Mouse (Mus musculus): ENCODE results near the gene Bcl11b.

Bcl11b gene

DNA sequence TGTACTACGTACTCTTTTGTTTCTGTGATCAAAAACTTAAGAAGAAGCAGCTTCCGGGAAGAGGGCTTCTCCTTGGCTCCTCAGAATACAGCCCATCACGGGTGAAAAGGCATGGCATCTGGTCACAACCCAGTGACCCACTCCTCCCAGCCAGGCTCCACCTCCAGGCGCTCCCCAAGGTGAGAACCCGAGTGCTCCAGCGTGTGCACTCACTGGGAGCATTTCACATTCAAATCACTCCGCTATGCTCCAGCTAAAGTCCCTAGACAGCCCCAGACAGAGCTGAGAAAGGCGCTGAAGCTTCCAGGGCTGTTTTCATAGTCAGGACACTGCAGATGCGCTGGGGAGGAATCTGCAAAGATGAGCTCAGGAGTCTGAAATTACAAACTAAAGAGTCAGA is 99.5 kb downstream of the Bcl11b start:
- peak; percentile 35 for DNase-seq (ENCODE audit: low read depth, low spot score)

DNA sequence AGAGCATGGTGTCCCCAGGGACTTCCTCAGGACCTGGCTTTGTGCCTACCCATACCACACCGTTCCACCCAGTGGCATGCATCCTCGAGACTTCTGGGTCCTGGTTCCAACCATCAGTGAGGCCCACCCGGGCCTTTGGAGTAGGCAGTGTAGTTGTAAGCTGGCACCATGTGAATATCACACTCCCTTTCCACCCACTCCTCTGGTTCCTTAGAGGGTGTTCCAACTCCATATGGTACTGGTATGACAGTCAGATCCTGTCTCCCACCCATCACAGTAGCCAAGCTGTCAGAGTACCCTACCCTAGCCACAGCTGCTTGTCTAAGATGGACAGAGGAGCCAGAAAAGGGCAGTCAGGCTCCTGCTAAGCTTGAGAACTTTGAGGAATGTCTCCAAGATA is 112.0 kb downstream of the Bcl11b start:
- no peak for DNase-seq (ENCODE audit: low read depth, low spot score)

- DNase-seq (ENCODE audit: low read depth, low spot score), result no peak
These were observed 113.1 kb downstream of the Bcl11b start for GRCm38 (mm10) chr12:107890326-107890725.

DNA sequence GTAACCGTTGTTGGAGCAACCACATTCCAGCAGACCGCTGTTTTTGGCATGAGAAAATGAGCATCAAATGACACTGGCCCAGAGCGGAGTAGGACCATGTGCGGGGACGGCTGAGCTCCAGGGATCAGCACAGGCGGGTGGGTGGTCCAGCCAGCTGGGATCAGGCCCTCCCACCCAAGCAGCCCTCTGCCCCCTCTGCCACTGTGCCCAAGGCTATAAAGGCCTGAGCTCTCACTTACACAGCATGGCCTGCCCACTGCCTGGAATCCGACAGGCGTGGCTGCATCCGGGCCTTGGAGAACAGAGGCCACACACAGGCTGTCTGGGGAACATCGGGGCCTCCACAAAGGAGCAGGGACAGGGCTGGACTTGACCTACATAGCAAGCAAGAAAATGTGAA is 113.6 kb downstream of the Bcl11b start:
- peak; percentile 6 for DNase-seq (ENCODE audit: low read depth, low spot score)

DNA sequence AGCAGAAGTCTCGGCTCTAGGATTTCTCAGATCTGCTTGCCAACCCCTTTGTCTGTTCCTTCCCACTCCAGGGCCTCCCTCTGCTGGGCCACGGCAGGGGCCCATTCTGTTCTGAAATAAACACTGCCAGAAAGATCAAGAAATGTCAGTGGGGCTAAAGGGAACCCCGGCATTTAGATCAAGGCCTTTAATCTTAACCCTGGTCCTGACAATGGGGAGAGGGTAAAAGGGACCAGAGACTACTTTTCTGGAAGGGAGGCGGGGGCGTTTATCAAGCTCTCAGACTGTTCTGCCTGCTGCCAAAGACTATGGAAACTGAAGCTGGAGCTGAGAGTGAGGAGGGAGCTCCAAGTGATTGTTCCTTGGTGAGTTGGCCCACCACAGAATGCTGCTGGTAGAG is 114.8 kb downstream of the Bcl11b start:
- no peak for DNase-seq (ENCODE audit: low read depth, low spot score)

DNA sequence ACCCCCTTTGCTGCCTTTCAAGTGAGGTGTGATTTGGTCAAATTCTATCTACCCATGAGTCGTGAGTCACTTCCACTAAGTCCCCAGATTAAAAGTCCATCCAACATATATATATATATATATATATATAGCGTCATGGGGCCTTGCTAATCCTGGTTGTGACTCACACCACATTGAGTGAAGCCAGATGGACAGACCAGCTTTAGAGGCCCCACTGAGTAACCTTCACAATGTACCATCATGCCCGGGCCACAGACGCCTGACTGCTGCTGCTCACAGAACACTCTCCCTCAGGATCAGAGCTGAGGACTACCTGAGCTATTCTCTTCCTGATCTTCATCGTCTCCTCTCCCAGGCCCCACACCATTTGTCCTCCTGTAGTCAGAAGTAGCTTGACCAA is 115.4 kb downstream of the Bcl11b start:
- no peak for DNase-seq (ENCODE audit: low read depth, low spot score)

GRCm38 (mm10) chr12:107887621-107888020 is 115.8 kb downstream of the Bcl11b start:
- no peak for DNase-seq (ENCODE audit: low read depth, low spot score)

DNA sequence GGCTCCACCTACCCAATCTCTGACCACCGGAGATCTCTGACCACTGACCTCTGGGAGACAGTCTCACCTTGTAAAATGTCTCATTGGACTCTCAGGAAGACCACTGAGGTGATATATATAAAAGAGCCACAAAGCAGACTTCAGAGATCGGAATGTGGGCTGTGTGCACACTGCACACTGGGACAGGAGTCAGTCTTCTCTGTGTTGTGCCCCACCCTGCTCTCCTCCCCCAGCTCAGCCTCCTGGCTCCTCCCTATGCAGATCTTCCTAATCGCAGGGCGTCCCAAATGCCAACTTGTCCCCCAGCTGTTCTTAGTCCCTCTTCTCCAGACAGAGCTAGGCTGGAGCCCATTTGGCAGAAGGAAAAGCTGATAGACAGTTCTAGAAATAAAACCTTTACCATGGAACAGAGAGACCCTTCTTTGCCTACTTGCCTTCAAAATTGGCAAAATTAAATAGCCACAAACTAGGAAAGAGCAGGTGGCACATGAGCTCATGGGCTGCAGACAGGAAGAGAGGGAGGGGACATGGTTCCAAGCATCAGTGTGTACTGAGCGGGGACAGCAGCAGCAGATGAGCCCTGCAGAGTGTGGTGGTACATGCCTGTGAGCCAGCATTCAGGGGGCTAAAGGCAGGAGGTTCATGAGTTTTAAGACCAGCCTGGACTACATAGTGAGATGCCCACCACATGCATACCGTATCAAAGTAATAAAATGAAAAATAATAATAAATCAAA is 118.9 kb downstream of the Bcl11b start:
- peak; percentile 38 for DNase-seq (ENCODE audit: low read depth, low spot score)

GRCm38 (mm10) chr12:107881726-107882125 is 121.7 kb downstream of the Bcl11b start:
- DNase-seq (ENCODE audit: low read depth, low spot score), result no peak

GRCm38 (mm10) chr12:107880748-107881147 is 122.7 kb downstream of the Bcl11b start:
- no peak for DNase-seq (ENCODE audit: low read depth, low spot score)

DNA sequence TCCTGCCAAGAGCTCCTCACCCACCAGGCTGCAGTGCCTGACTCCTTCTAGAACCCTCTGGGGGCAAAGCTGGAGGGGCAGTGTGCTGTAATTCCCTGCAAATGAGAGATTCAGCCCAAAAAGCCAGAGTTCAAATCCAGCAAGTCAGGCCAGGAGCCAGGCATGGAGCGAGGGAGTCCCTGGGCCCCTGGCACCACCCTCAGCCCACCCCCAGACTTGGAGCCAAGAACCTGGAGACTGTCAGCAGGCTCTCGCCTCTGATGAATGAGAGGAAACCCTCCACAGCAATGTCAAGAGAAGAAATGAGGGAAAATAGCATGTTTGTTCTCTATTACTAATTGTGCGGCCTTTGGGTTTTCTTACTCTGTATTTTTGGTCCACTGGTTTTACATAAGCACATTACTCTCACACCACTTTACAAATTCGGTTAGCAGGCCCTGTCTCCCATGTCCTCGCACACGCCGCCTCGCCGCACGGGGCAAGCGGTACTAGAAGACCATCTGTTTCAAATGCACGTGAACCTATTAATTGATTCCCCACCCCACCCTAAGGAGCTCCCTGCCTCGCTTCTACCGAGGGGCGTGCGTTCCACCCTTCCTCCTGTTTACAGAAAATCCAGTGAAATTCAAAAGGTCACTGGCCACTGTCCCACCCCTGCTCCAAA is 124.2 kb downstream of the Bcl11b start:
- no peak for DNase-seq (ENCODE audit: low read depth, low spot score)

DNA sequence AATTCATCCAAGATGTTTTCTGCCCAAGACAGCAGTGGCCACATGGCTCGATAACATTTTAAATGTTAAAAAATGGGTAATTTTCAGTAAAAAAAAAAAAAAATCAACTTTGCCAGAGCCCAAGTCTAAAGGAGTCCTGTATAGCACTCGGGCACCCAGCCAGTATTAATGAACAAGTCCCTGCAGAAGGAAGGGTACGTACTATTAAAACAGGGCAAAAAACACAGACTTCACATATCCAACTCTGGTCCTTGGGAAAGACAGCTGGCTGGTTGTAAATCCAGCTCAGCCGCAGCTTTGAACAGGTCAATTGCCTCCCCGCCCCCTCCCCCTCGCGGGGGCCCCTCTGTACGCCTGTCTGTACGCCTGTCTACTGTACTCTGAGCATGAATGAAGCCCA is 127.2 kb downstream of the Bcl11b start:
- no peak for DNase-seq (ENCODE audit: low read depth, low spot score)

DNA sequence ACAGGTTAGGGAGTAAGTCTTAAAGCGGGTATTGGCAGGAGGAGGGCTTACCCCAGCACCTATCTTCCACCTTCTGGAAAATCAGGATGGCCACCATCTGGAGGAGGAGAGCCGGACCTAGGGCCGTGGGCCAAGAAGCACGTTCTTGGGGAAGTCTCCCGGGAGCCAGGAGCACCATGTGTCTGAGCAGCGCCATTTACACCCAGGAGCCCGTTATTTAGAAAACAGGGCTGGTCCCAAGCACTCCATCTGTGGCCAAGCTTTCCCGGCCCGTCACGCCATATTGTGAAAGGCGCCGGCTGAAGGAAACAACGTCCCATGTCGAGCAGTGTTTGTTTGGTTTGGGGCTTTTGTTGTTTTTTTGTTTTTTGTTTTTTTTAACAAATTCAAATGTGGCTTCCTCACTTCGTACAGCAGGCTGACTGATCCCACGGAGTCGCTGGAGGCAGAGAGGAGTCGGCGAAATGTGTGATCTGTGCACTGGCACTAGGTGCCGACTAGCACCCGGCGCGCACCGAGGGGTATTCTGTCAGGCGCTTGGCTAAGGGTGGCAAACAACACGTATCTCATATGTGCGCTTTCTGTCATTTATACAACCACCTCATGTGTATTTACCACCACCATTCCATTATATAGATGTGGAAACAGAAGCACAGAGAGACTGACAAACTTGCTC is 128.8 kb downstream of the Bcl11b start:
- DNase-seq (ENCODE audit: low read depth, low spot score), result no peak

DNA sequence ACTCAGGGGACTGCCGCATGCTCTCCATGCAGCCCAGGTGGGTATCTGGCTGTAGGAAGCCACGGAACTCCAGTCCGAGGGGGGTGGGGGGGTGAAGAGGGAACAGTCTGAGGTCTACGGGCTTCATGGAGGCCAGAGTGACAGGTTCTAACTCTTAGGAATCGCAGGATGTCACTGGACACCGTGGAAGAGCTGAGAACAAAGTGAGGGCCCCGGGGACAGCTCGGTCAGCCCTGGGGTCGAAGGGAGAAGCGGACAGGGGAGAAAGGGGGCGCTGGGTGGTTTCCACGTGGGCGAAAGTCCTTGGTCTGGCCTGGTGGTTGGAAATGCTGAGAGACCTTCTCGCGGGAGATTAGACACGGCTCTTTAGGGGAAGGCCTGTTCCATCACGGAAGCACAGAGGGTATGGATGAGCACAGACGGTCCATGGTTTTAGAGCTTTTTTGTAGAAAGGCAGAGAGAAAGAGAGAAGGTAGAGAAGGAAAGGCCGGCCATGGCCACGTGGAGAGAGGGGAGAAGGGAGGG is 133.8 kb downstream of the Bcl11b start:
- no peak for DNase-seq (ENCODE audit: low read depth, low spot score)

DNA sequence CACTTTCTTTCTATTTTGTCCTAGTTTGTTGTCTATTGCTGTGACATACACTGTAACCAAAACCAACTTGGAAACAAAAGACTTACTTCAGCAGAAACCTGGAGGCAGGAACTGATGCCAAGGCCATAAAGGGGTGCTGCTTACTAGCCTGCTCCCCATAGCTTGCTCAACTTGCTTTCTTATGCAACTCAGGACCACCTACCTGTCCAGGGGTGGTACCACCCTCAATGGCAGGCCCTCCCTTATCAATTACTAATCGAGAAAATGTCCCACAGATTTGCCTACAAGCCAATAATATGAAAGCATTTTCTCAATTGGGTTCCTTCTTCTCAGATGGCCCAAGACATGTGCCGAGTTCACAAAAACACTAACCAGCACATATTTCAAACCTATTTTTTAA is 135.1 kb downstream of the Bcl11b start:
- no peak for DNase-seq (ENCODE audit: low read depth, low spot score)
